Mouse (Mus musculus): ENCODE results near the gene Anln.
"Not testable (repeated sequence)": the region's sequence is repeated elsewhere in the genome, so short reads cannot be mapped to it uniquely, and the experiment has no call there.

Anln gene

GRCm38 (mm10) chr9:22327099-22327474 is 61.9 kb downstream of the Anln start:
- intact Hi-C loops (cut with DNase I): loop anchor here (5.0 kb wide), 1 partner anchor 75 kb away; no protein-coding TSS in a partner anchor

GRCm38 (mm10) chr9:22324579-22324978 is 64.4 kb downstream of the Anln start:
- intact Hi-C loops (cut with DNase I): no loop called here

- intact Hi-C loops (cut with DNase I): no loop called here
Observed at GRCm38 (mm10) chr9:22322381-22323211, 66.4 kb downstream of the Anln start.

- intact Hi-C loops (cut with DNase I): no loop called here
Observed at GRCm38 (mm10) chr9:22319109-22319508, 69.9 kb downstream of the Anln start.

- intact Hi-C loops (cut with DNase I): not testable (repeated sequence)
Observed at GRCm38 (mm10) chr9:22316047-22316446, 72.9 kb downstream of the Anln start.

- intact Hi-C loops (cut with DNase I): no loop called here
Observed at GRCm38 (mm10) chr9:22314066-22314465, 74.9 kb downstream of the Anln start.

GRCm38 (mm10) chr9:22313218-22313617 is 75.8 kb downstream of the Anln start:
- intact Hi-C loops (cut with DNase I): no loop called here

GRCm38 (mm10) chr9:22309651-22310050 is 79.3 kb downstream of the Anln start:
- intact Hi-C loops (cut with DNase I): no loop called here

- intact Hi-C loops (cut with DNase I): not testable (repeated sequence)
Observed at GRCm38 (mm10) chr9:22307920-22308262, 81.1 kb downstream of the Anln start.

- intact Hi-C loops (cut with DNase I): no loop called here
Observed at GRCm38 (mm10) chr9:22307156-22307919, 81.7 kb downstream of the Anln start, which contains the start of gene Zfp810. Gene Zfp810 (minus strand): TSS chr9:22307648.

- intact Hi-C loops (cut with DNase I): no loop called here
Observed at GRCm38 (mm10) chr9:22306726-22307125, 82.3 kb downstream of the Anln start.

- intact Hi-C loops (cut with DNase I): no loop called here
Observed at GRCm38 (mm10) chr9:22302199-22302598, 86.8 kb downstream of the Anln start.
